ENCODE assay signal across 17 mouse cellular contexts in the genomic region with DNA sequence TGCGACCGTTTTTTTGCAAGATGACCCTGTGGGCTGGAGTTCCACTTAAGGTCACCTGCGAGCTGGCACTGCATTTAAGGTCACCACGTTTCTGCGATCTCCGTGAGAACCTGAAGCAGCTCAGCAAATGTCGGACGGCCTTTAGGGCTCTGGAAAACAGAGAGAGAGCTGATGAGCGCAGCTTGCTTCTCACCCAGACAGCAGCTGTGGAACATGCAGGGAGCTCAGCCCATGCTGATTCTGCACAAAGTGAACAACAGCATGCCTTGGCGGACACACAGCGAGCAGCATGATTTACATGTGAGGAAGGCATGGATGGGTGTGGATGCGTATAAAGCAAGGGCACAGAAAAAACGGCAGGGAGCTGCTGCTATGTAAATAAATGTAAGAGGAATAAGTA. TPM values are rescaled to one million over a fixed set of nuclear protein-coding genes. Genes with fewer than 3 reads are reported as not detected.
DNase-seq lines count a peak whose midpoint lies in the region; ATAC-seq and TF ChIP-seq lines count a peak whose summit lies in the region.
"Had no signal": no experiment of that assay in that cellular context is flagged by ENCODE, and none has a peak within 500 bp of the region (broad histone marks: within the 10 kb centered on the region; RNA-seq: fewer than 3 reads in every experiment).

No protein-coding gene starts in this region.

- H3K4me3 ChIP-seq in midbrain, postnatal 0 days (ENCODE audit: low read depth, low read length): no peak overlapping the region
- H3K4me3 ChIP-seq in midbrain, embryonic 15.5 days: no peak overlapping the region
- H3K4me3 ChIP-seq: heart, embryonic 10.5 days; hindbrain, embryonic 10.5 days had no signal

- H3K9ac ChIP-seq in midbrain, postnatal 0 days (replicated peaks; ENCODE audit: low read length, poor library complexity, severe bottlenecking): no peak overlapping the region
- H3K9ac ChIP-seq in midbrain, embryonic 15.5 days: no peak overlapping the region

- H3K36me3 ChIP-seq in midbrain, postnatal 0 days (ENCODE audit: insufficient read depth, low read length): no peaks in the 10 kb centered on the region
- H3K36me3 ChIP-seq in midbrain, embryonic 15.5 days (replicated peaks): no peaks in the 10 kb centered on the region
- H3K36me3 ChIP-seq: heart, embryonic 10.5 days; hindbrain, embryonic 10.5 days had no signal

- no peak for TF ChIP-seq CTCF in midbrain, postnatal 0 days (IDR thresholded peaks at IDR 0.05)

- H3K9me3 ChIP-seq in midbrain, postnatal 0 days (ENCODE audit: low read length): no peaks in the 10 kb centered on the region
- no peaks in the 10 kb centered on the region for H3K9me3 ChIP-seq in midbrain, embryonic 15.5 days
- H3K9me3 ChIP-seq: heart, embryonic 10.5 days; hindbrain, embryonic 10.5 days had no signal

- peak; percentile 48 to 75 for DNase-seq in cerebellum, postnatal 10 days
- no peak for DNase-seq in cerebellum, adult 8-10 months
- peak; percentile 44 for DNase-seq in midbrain, postnatal 0 days (ENCODE audit: low spot score)
- peak; percentile 29 to 45 for DNase-seq in layer of hippocampus, postnatal 14 days (ENCODE audit: low spot score in 2 of 2)
- peak; percentile 59 to 71 for DNase-seq in right cerebral cortex, postnatal 10 days (ENCODE audit: low spot score in 2 of 2)
- DNase-seq in kidney, postnatal 4 days: no peak
- no peak for DNase-seq in lung, postnatal 36 days
- DNase-seq: cerebellum, postnatal 25 days; kidney, adult 9 months; lung, postnatal 10 days; thymus, postnatal 14 days had no signal

- WGBS in midbrain, postnatal 0 days: 74% methylated on average over 13 of the region's 13 CpGs
- WGBS in midbrain, embryonic 15.5 days: 74% methylated on average over 13 of the region's 13 CpGs

- no peaks in the 10 kb centered on the region for H3K27me3 ChIP-seq in midbrain, postnatal 0 days (ENCODE audit: insufficient read depth, low read length)
- no peaks in the 10 kb centered on the region for H3K27me3 ChIP-seq in midbrain, embryonic 15.5 days (replicated peaks)

- no peak overlapping the region for H3K4me2 ChIP-seq in midbrain, postnatal 0 days (ENCODE audit: low read depth, low read length, poor library complexity, severe bottlenecking)
- H3K4me2 ChIP-seq in midbrain, embryonic 15.5 days: no peak overlapping the region

- 0 out of 2 replicates have a peak, but pooled peaks cover 6% of the 10 kb centered on the region for H3K4me1 ChIP-seq in midbrain, postnatal 0 days (ENCODE audit: insufficient read depth, low read length)
- H3K4me1 ChIP-seq in midbrain, embryonic 15.5 days: peaks cover 9% of the 10 kb centered on the region; the same call in 1 of the 2 replicates
- H3K4me1 ChIP-seq: heart, embryonic 10.5 days had no signal

- H3K27ac ChIP-seq in midbrain, postnatal 0 days (ENCODE audit: low read depth, low read length): no peak overlapping the region
- H3K27ac ChIP-seq in midbrain, embryonic 15.5 days: no peak overlapping the region
- H3K27ac ChIP-seq: heart, embryonic 10.5 days; hindbrain, embryonic 10.5 days had no signal

- ATAC-seq in midbrain, postnatal 0 days (ENCODE audit: low FRiP score): no peak
- no peak for ATAC-seq in midbrain, embryonic 15.5 days (replicated peaks)
- ATAC-seq: forebrain, embryonic 16.5 days; midbrain, embryonic 16.5 days had no signal

RNA-seq across cellular contexts. Expression of a gene that starts 48.9 kb away (rescaled TPM):
- 0.24 and 0.55 TPM in 2 replicates for total RNA-seq in midbrain, postnatal 0 days (2014; rRNA removed)
- 0.33 and 0.70 TPM in 2 replicates for polyA plus RNA-seq in midbrain, postnatal 0 days (2015; fragmentation: Nextera tagmentation; extraction: Ambion mirVana)
- 0.93 and 1.6 TPM in 2 replicates for polyA plus RNA-seq in midbrain, embryonic 15.5 days (2015; fragmentation: Nextera tagmentation; extraction: Ambion mirVana)
- not detected for total RNA-seq in layer of hippocampus, postnatal 14 days (2021)
- polyA plus RNA-seq: forebrain, embryonic 16.5 days had no signal

RNA-seq across cellular contexts. Expression of a gene that starts 52.4 kb away (rescaled TPM):
- total RNA-seq in midbrain, postnatal 0 days (2014; rRNA removed): not detected in 2 replicates
- 0.06 TPM in 1 of 2 replicates, not detected in the other for polyA plus RNA-seq in midbrain, postnatal 0 days (2015; fragmentation: Nextera tagmentation; extraction: Ambion mirVana)
- polyA plus RNA-seq in midbrain, embryonic 15.5 days (2015; fragmentation: Nextera tagmentation; extraction: Ambion mirVana): not detected in 2 replicates
- not detected for total RNA-seq in layer of hippocampus, postnatal 14 days (2021)
- polyA plus RNA-seq: embryonic facial prominence, embryonic 14.5 days; forebrain, embryonic 16.5 days; heart, embryonic 10.5 days; hindbrain, embryonic 10.5 days; midbrain, embryonic 16.5 days had no signal

RNA-seq across cellular contexts. Expression of a gene that starts 56.1 kb away (rescaled TPM):
- total RNA-seq in midbrain, postnatal 0 days (2014; rRNA removed): 0.05 TPM in 1 of 2 replicates, not detected in the other
- 0.14 and 0.15 TPM in 2 replicates for polyA plus RNA-seq in midbrain, postnatal 0 days (2015; fragmentation: Nextera tagmentation; extraction: Ambion mirVana)
- 0.14 and 0.17 TPM in 2 replicates for polyA plus RNA-seq in midbrain, embryonic 15.5 days (2015; fragmentation: Nextera tagmentation; extraction: Ambion mirVana)
- total RNA-seq in layer of hippocampus, postnatal 14 days (2021): not detected
- polyA plus RNA-seq: heart, embryonic 10.5 days; hindbrain, embryonic 10.5 days; midbrain, embryonic 16.5 days had no signal

Comparison
In these comparisons a context has a peak if more than half of its experiments do, and no peak if none do; other contexts are left out.
1. DNase-seq: peak in cerebellum, postnatal 10 days (2 of 2), midbrain, postnatal 0 days (single experiment), layer of hippocampus, postnatal 14 days (2 of 2) and right cerebral cortex, postnatal 10 days (2 of 2); none in cerebellum, adult 8-10 months (single experiment), kidney, postnatal 4 days (0 of 2) and lung, postnatal 36 days (single experiment).